Mouse (Mus musculus): ENCODE results near the gene Padi1.

The Padi1 gene

DNA sequence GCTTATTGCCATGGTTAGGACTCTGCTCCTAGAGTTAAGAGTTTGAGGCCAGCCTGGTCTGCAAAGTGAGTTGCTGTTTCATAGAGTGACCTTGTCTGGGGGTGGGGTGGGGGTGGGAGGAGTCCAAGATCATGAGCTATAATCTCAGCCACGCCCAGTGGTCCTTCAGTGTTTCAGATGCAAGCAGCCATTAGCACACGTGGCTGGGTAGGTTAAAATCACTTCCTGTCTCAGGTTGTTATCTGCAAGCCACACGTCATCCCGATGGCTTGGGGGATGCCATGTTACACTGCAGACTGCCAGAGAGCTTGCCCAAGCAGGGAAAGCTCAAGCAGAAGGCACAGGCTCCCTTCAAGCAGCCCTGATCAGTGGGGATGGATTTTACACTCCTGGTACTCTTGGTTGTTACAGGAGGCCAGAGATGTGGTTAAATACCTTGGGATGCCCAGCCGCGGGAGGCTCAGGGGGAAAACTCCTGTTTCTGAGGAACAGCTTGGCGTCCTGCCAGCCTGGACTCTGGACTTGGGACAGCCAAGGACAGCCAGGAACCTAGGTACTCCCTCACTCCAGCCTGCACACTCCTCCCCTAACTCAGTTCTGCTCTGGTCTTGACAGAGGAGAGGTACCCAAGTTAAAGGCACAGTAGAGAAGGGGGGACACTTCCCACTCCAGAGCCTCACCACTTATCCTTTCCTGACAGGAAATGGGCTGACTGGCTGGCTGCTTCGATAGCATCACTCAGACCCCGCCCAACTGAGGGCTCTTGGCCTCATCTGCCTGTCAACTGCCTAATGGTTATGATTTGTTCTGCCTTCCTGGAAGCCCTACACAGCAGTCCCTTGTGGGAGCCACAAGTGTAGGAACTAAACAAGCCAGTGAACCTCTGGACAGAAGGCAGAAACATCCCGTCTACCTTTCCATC is 29.3 kb downstream of the Padi1 start:
- no peak for DNase-seq (ENCODE audit: low spot score in 2 of 2)

DNA sequence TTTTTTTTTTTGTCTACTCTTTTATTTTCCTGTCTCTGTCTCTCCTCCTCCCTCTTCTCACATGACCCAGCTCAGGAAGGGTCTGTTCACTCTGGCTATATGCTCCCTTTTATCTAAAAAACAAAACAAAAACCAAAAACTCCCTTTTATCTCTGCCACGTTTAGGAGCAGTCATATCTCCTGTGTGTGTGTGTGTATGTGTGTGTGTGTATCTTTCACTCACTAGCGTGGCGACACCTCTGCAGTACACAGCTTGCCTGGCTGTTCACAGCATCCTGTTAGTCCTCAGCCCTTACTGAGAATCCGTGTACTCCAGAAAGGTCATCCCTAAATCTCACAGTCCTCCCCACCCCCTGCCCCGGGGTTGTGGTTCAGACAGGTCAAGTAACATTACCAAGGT is 30.1 kb downstream of the Padi1 start:
- DNase-seq (ENCODE audit: low spot score in 2 of 2) = no peak

DNA sequence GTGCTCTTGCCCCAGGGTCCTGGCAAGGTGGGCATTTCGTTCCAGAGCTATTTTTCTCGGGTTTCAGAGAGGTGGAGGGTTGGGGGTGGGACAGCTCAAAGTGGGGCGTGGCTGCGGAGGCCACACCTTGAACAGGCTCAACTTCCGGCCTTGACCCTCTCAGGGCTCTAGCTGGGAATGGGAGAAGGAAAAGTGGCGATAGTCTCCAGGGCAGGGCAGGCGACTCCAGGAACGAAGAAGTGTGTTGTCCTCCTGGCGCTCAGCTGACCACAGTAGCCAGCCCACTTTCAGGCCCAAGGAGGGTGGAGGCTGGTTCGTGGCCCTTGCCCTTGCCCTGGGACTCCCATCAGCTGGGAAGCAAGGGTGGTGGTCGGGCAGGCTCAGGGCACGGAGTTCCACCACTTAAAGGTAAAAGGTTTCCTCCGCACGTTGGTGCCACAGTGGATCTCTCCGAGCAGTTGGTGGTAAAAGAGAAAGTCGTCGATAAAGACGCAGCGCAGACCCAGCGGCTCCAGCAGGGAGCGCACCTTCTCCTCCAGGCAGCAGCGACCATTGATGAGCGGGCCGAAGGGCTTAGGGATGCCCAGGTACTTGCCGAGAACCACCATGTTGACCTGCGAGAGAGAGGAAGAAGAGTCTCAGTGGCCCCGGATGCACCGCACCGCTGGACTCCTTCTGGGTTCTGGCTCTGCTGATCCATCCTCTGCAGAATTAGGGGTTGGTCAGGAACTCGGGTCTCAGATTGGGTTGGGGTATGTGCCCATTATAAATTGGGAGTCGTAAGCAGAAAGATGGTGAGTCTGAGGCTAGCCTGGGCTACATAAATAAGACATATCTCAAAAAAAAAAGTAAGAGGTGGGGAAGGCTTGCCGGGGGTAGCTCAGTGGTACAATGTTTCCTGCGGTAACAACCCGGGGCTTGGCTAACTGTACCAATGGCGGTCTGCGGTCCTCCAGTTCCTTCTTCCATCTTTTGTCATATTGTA is 31.0 kb downstream of the Padi1 start:
- no peak for DNase-seq (ENCODE audit: low spot score in 2 of 2)

DNA sequence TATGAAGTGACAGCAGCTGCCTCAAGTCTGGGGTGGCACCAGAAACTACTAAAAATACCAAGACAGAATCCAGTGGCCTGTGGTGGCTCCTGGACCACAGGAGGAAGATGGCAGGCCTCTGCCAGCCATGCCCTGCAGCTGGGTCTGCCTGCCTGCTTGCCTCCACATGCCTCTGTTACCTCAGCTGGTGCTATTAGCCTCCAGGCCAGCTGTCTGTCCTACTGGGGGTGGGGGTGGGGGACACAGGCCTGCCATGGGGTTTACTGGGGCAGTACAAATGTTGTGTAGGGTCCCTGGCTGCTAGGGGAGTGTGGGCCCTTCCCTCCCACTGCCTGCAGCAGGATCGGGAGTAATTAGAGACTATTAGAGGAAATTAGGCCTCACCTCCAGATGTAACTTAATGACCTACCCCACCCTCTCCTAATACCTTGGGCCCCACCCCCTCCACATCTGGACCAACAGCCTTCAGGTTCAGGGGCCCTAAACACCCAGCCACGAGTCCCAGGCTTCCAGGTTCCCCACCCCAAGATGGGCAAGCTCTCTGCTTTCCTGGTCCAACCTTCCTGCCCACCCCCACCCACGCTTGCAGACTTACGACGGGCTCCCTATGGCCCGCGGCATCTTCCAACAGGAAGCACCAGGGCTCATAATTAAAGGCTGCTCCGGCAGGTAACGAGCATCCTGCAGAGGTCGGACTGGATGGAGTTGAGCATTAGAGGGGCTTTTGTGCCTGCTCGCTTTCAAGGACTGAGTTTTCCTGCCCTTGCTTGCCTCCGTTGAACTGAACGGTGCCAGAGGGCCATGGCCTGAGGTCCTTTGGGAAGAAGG is 32.0 kb downstream of the Padi1 start:
- DNase-seq (ENCODE audit: low spot score in 2 of 2) = no peak

DNA sequence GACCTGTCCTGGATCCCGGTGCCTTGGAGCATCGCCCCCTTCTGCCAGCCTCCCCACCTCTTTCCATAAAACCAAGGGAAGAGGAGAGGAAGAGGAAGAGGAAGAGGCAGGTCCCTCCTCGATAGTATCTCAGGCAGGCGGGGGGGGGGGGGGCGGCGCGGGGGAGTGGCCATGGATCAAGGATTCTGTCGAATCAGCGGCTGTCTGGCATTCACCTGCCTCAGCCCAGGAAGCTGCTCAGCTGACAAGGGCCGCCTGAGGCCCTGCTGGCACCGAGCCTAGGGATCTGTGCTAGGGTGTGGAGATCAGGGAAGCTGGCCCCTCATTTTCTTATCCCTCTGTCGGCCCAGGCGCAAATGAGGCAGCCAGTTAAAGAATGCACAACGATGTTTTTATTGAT is 33.0 kb downstream of the Padi1 start:
- DNase-seq (ENCODE audit: low spot score in 2 of 2) = no peak

DNA sequence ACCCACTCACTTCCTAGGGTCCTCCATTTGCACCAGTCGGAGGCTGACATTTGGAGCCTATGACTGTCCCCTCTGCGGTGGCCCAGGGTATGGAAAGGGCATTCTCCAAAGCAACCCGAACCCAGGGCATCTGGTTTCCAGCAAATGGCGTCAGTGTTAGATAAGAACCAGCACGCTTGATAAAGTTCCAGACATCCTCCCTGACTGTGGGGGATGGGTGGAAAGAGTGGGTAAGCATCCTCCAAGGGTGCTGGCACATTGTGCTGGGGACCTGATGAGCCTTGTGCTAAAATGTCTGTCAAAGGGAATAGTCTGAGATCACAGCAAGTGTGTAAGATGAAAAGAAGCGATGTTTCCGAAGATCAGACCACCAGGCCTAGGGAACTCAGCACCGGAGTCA is 33.4 kb downstream of the Padi1 start:
- no peak for DNase-seq (ENCODE audit: low spot score in 2 of 2)

DNA sequence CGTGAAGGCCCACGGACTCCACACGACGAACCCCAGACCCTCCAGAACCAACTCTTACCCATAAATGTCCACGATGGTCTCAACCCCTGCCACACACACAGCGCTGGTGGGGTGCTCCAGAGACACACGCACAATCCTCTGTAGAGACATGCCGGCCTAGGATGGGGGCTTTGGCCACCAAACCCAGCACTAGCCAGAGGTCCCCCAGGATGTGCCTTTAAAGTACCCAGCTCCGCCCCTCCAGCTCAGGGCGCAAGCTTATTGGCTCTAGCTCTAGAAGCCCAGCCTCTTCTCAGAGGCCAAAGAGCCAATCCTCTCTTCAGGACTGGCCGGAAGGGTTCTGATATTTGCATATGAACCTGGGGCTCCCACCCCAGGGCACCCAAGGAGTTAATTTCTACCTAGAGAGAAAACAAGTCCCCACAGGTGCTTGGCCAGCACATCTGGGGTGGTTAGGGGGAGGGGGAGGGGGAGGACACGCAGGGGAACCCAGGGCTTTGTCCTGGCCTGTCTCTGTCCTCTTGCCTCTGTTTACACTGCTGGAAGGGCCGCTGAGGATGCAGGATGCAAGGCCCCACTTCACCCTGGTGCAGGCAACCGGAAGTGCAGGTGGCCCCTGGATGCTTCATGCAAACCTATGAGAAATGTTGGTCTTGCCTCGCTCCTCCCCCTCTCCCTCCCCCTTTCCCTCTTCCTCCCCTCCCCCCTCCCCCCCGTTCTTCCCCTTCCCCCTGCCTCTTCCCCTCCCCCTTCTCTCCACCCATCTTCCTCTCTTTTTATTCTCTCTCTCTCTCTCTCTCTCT is 34.9 kb downstream of the Padi1 start, which contains the start of gene Padi3:
Gene Padi3 (minus strand): TSS at position 191 of the 803 bp plus-strand sequence.
- no peak for DNase-seq (ENCODE audit: low spot score in 2 of 2)

DNA sequence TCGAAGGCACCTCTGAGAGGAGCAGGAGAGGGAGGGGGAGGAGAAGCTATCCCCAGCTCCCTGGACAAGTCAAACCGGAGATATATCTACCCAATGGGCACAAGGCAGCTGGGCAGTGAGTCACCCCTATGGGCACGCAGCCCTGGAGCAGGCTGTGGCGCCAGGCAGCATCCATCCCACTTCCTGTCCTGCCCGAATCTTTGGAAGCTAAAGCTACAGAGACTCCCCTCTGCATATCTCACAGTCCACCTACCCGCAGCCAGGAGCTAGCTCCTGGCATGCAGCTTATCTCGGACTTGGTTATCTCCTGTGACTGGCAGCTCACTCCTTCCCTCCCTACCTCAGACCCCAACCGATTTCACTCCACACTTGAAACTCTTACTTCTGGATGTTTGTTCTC is 36.5 kb downstream of the Padi1 start:
- no peak for DNase-seq (ENCODE audit: low spot score in 2 of 2)

DNA sequence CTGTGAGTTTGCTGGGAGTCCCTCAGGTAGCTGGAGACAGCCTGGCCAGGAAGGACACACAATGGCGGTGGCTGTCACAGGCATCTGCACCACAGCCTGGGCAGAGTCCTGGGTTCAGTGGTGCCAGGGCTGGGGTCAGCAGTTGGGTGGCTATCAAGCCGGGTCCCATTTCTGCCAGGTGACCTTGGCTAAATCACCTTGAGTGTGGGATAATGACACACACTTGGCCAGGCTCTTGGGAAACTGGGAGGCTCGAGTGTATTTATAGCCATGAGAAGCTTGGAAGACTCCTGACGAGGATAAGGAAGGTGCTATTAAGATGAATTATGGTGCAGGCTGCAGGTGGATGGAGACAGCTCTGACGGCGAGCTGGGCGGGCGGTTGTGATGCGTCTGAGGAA is 41.0 kb downstream of the Padi1 start:
- no peak for DNase-seq (ENCODE audit: low spot score in 2 of 2)

DNA sequence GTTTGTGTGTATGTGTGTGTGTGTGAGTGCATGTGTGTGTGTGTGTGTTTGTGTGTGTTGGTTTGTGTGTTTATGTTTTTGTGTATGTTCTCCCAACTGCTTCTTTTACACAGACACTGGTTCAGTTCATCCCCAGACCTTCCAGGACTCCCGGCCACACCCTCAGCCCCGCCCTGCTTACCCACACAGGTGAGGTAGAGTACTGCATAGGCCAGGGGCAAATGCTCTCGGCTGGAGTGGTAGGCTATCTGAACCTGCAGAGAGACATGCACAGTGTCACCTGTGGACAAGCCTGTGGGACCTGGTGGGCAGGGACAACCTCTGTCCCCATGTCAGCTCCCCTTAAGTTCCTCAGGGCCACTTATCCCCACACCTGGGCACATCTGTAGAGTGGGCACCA is 44.2 kb downstream of the Padi1 start:
- DNase-seq (ENCODE audit: low spot score in 2 of 2) = no peak

DNA sequence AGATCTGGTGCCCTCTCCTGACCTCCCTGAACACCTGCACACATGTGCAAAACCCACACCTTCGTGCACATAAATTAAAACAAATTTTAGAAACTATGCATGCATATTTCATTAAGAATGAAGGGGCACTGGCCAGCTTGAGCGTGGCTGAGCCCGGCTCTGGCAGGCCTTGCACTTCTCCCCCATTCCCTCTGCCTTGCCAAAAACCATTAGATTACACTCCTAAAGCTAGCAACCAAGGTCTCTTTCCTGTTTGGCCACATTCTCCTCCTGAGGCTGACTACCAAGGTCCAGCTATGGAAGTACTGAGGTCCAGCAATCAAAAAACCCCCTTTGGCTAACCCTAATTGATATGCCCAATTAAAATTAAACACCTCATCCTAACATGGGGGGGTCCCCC is 48.8 kb downstream of the Padi1 start:
- DNase-seq (ENCODE audit: low spot score in 2 of 2) = no peak

DNA sequence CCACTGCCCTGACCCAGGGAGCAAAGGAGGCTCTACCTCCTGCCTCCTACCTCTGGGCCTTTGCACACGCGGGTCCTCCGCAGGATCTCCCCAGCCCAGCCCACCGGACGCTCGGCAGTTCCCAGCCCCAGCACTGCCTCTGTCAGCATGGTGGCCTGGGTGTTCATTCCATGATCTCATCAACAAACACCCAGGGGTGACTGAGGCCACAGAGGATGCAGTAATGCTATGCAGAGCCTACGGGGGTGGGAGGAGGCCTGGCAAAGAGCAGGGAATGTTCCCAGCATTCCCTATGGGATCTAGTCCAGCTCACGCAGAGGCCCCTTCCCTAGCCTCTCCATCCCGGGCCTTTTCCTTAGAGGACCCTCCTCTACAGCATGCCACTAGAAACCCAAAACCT is 50.9 kb downstream of the Padi1 start:
- no peak for DNase-seq (ENCODE audit: low spot score in 2 of 2)

DNA sequence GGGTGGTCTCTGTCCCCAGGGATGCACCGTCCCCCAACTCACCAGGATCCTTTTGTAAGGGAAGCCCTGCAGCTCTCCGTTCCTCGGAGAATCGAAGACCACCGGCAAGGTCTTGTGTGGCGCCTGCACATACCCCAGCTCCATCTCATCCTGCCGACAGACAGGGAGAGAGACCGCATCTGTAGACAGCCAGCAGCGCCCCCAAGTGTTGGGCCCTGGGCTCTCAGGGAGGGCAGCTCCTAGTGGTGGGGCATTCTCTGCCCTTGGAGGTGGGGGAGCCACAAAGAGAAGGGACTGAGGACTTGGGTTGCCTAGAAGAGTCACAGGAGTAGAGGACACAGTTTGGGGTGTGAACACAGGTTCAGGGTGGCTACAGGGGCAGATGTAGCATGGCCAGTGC is 51.8 kb downstream of the Padi1 start:
- no peak for DNase-seq (ENCODE audit: low spot score in 2 of 2)

DNA sequence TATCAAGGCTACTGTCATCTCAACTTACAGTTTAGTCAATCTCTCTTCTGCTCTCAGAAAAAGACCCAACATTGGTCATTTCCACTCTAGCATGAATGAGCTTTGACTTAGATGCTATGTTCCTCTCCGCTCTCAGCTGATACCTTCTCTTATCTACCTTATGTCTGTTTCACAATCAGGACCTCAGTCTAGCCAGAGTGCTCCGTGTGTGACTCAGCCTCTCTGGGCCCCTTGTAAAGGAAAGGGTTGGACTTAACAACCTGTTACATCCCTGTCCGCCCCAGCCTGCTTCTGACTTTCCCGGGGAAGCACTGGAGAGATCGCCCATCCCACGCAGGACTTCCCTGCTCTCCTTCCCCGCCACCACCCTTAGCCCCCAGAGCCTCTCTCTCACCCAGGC is 53.0 kb downstream of the Padi1 start:
- DNase-seq (ENCODE audit: low spot score in 2 of 2) = no peak

DNA sequence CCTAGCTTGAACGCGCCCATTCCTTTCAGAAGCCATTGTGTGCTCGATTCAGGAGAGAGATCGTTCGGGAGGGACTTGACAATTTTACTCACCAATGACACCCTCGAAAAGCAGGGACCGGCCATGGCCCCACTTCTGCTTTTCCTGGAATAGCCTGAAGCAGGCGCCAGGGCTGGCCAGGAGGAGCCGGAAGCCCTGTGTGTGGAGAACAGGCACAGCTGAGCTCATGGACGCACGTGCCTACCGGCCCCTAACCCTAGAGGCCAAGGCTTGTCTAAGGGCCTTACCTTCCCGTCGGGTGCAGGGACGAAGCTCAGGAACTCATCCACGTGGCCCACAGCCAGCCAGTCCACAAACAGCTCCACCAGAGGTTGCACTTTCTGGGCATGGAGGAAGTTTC is 54.5 kb downstream of the Padi1 start:
- no peak for DNase-seq (ENCODE audit: low spot score in 2 of 2)

DNA sequence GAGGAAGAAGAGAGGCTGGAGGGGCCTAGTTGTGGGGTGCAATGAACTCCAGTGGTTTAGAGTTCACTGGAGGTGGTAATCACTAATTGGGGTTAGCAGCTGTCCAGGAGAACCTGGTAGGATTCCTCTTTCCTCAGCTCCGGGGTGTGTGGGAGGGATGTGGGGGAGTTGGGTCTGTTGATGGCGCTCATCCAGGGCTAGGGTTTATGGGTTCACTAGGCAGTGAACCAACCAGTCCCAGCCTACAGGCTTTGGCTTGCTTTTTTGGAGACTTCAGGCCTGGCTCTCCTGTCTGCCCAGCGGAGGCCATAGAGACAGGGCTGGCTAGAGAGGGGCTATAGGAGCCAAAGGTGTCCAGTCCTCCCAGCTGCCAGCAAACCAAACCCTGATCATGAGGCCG is 55.6 kb downstream of the Padi1 start:
- no peak for DNase-seq (ENCODE audit: low spot score in 2 of 2)

DNA sequence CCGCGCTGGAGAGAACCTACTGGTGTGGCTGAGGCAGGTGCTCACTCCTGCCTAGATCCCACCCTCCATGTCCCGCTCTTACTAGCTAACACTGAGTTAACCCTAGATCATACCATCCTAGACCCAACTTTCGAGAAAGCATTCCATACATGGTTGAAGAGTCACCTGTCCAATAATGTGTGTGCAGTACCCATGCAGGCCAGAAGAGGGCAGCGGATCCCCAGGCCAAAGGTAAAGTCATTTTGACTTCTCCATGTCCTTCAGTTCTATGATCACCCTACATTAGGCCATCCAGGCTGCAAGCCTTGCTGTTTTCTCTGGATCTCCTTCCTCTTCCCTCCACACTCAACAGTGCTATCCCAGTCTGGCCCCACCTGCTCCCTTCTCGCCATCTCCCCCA is 56.6 kb downstream of the Padi1 start:
- DNase-seq (ENCODE audit: low spot score in 2 of 2) = peak in 1 of 2 experiments; percentile 41

DNA sequence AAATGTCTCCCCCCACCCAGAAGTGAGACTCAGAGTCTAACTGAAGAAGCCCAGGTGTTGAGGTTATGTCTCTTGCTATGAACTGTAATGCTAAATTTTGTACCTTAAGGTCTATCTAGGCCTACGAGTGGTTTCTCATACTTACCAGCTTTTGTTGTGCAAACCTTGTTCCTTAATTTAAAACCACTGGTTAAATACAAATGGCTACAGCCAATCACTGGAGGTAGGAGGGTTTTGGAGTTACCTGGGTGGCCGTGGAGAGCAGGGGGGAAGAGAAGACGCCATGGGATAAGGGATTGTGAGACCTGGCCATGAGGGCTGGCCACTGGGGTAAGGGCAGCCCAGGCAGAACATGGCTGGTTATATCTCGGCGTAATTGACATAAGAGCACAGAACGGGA is 57.3 kb downstream of the Padi1 start:
- no peak for DNase-seq (ENCODE audit: low spot score in 2 of 2)

DNA sequence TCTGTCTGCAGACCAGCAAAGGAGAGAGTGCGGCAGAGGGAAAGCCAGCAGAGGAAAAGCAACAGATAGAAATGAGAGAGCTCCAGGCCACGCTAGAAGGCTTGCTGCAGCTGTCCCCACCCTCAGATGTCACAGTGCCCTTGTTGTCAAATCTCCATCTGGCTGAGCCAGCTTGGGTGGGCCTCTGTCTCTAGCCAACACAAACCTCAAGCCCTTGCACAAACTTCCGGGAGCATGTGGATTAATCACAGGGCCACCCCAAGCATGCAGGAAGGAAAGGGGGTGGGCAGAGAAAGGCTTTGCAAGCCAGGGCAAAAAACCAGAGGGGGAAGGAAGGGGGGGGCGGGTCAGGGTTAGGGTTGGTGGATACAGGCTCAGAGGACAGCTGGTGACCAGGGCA is 58.2 kb downstream of the Padi1 start:
- no peak for DNase-seq (ENCODE audit: low spot score in 2 of 2)

DNA sequence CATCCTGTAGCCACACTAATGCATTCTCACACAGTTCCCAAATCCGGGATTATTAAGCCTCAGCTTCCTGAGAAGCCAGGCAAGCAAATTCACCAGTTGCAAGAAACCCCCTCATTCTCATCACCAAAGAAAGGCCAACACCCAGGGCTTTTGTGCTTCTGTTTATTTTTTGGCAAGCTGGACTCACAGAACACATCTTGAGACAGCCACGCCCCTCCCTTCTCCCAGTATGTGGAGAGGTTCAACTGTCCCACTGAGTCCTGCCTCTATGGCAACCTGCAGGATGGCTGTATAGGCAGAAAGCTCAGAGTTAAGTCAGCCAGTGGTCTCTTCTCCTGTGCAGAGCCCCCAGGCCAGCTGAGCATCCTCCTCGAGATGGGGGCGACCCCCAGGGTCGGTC is 60.4 kb downstream of the Padi1 start:
- DNase-seq (ENCODE audit: low spot score in 2 of 2) = no peak

Measured in frontal cortex, postnatal 10 days (tissue).